Mouse (Mus musculus): Measurements from ENCODE around the gene Gm21725. TPM values are rescaled to one million over a fixed set of nuclear protein-coding genes. Genes with fewer than 3 reads are reported as not detected.

Gene Gm21725
- not detected for polyA plus RNA-seq (2017; shearing (Covaris generic))

GRCm38 (mm10) chrY:13348963-13349362 is at the start of gene Gm21725:
TSS of gene Gm21725 (minus strand) at chrY:13349063.

Other genes with a start within 250 kb of the Gm21725 start
- not detected for gene Gm21891, start 215.6 kb downstream of the Gm21725 start, polyA plus RNA-seq (2017; shearing (Covaris generic))
- gene Gm21425, start 187.1 kb downstream of the Gm21725 start, polyA plus RNA-seq (2017; shearing (Covaris generic)): not detected
- not detected for gene Gm21828, start 125.1 kb downstream of the Gm21725 start, polyA plus RNA-seq (2017; shearing (Covaris generic))
- not detected for gene Gm21440, start 96.7 kb downstream of the Gm21725 start, polyA plus RNA-seq (2017; shearing (Covaris generic))
- gene Gm21454, start 96.6 kb downstream of the Gm21725 start, polyA plus RNA-seq (2017; shearing (Covaris generic)): not detected
- not detected for gene Gm21866, start 116.5 kb upstream of the Gm21725 start, polyA plus RNA-seq (2017; shearing (Covaris generic))
- gene Gm20773, start 145.0 kb upstream of the Gm21725 start, polyA plus RNA-seq (2017; shearing (Covaris generic)): not detected

Measured in inflammation-experienced regulatory T-cells (primary cell).